Mouse (Mus musculus): ENCODE results near the gene Add3.

Gene Add3

DNA sequence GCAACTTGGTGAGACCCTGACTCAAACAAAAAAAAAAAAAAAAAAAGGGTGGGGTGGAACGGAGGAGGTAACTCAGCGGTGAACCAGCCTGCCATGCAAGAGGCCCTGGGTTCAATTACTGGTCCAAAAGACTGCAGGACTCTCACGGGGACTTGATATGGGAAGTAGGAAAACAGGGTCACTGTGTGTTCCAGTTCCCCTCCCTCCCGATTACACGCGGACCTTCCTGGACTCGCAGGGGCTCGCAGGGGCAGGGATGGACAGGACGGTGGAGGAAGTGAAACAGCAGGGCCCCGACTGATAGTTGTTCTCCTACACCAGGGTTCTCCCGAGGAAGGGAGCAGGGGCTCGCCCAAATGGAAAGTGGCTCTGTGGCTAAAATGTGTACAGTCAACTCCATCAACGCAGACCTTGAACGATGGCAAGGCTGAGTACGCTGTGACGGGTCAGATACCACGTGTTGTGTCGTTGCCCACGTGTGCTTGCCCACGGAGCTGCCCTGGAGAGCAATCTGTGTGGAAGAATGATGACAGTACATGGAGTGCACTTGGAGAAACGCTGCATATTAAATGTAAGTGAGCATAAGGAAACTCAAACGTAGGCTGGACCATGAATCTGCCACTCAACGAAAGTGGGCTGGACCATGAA, 133.7 kb downstream of the Add3 start:
- no peak for DNase-seq (ENCODE audit: low spot score)

DNA sequence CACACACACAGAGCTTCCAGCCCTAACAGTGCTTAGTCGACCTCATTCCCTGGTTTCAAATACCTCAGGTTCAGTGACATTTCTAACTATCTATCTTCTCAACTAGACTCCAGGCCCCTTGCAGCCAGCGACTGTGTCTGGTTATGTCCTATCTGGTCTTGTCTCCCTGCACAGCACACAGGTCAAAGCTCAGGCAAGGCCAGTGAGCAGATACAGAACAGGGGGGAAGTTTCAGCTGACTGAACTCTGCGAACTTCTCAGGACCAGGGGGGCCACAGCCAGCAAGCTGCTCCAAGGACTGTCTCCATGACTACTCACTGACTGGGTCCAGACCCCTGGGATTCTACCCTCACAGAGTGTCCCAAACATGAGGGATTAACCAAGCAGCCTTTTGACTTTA, 135.0 kb downstream of the Add3 start:
- no peak for DNase-seq (ENCODE audit: low spot score)

- no peak for DNase-seq (ENCODE audit: low spot score)
These were observed 136.9 kb downstream of the Add3 start for GRCm38 (mm10) chr19:53276902-53277707.

DNA sequence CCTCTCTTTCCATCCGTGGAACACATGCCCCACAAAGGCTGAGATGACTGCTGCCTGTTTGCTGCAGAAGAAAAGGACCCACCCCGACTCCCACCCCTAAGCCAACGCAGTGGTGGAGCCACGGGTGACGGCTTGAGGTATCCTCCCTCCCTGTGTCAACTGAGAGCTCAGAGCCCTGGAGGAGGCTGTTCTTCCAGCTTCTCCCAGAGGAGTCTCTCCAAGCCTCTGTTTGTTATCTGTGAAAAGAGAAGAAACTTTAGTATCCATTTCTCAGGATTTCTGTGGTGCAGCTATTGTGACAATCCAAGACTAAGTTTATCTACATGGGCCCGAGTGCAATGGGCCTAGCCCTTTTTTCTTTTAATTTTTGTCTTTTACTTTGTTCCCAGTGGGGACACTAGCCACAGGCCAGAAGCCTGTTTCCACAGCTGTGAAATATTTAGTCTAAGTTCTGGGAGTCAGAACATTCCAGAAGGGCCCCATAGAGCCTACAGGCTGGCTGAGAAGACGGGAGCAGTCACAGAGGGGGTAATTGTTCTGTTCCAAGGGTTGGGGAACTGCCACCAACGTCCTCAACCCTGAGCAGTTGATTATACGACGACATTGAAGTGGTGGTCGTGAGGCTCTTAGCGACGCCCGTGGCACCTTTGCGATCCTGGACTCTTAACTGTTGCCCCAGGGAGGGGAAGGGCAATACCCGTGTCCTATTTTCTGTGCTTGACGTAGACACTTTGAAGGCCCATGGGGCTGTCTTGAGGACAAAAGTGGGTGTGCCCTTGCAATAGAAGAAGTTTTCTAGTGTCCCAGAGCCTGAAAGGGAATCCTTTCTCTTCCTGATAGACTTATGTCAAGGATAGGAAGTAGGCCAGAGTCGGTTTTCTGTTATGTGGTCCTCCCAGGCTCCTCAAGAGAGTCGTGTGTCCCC, 138.5 kb downstream of the Add3 start:
- DNase-seq (ENCODE audit: low spot score) = no peak

DNA sequence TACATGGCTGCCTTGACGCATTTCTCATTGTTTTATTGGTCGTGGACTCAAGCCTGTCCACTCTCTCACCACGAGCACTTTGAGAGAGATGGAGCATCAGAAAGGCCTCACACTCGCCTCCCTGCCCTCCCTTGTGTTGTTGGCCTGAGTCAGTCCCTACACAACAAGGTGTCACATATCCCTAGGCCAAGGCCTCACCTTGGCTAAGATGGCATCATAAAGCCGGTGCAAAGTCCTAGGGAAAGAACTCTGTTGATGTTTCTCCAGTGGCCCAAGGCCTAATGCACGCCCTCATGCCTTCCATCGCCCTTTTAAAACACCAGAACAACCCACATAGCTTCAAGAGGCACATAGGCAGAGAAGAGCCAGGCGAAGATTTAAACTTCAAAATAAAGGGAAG, 140.0 kb downstream of the Add3 start:
- no peak for DNase-seq (ENCODE audit: low spot score)

DNA sequence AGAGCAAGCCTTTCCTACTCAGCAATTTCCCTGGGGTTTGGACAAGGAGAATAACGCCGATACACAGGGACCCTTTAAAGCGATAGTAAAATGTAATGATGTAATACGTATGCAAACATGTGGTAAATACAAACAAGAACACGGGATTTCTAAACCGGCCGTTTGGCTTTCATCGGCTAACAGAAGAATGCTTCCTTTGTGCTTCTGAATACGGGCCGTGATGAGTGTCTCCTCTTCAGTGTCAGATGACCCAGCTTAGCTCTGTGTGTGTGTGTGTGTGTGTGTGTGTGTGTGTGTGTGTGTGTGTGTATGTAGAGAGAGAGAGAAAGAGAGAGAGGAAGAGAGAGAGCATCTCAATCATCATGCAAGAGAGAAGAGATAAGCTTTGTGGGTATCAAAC, 142.3 kb downstream of the Add3 start:
- no peak for DNase-seq (ENCODE audit: low spot score)

DNA sequence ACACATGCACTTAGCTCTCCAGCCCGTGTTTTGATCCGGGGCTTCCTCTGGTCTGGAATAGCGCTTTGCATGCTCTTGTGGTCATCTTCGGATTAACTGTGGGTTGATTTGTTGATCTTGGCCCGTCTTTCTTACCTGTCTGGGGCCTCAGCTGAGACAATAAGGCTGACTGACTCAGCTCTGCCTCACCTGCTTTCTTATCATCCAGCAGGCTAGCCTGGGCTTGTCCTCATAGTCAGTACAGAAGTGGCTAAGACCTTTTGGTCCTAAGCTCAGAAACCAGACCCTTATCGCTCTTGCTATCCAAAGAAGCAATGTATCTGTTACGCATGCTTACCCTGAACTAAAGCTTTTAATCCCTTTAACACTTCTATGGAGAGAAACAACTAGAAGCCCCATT, 143.5 kb downstream of the Add3 start:
- DNase-seq (ENCODE audit: low spot score) = no peak

GRCm38 (mm10) chr19:53284268-53285208, 144.3 kb downstream of the Add3 start:
- no peak for DNase-seq (ENCODE audit: low spot score)

DNA sequence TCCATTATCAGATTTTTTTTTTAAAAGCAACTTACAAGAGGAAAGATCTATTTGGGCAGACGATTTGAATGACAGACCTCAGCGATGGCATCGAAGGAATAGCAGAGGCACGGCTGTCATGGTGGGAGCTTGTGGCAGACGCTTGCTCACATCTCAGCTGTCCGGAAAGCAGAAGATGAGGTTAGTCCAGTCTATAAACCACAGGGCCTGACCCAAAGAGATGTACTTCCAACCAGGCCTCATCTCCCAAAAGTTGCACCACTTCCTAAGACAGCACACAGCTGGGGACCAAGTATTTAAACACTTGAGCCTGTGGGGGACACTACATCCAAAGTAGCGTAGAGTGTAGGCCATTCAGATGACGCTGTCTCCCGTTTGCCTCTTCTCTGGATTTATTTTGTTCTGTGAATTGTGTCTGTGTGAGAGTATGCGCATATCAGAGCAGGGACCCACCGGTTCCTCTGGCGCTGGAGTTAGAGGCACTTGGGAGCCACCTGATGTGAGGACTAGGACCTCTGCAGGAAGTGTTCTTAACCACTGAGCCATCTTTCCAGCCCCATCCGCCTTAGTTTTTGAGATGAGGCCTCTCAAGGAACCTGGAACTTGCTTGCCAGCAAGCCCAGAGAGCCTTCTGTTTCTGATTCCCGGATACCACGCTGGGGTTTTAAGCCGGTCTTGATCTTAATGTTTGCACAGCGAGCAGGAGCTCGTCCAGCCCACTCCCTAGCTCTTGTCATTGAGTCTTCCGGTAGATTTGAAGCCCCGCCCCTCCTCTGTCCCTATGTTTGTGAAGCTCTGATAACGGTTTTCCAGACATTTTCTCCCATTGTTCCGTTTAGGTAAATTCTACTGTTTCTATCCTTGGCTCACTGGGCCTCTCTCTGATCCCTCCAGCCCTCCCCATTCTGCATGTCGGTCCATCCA, 156.3 kb downstream of the Add3 start:
- DNase-seq (ENCODE audit: low spot score) = no peak

All from ovary, postnatal 14 days (tissue).